Mouse (Mus musculus) neutrophil, adult 5-6 weeks (primary cell): ENCODE results near the gene Bmp7. TPM values are rescaled to one million over a fixed set of nuclear protein-coding genes. Genes with fewer than 3 reads are reported as not detected.

ENCODE experiments used
- ATAC-seq: fragments of 151-379, 151-347 bp; 2 replicates; pipeline ENCODE4 v1.8.0; 2017; ENCODE audit warnings: mild to moderate bottlenecking, moderate TSS enrichment; ENCODE audit not compliant: insufficient number of reproducible peaks, poor library complexity, low FRiP score, severe bottlenecking; ENCODE audit errors: extremely low read depth
- total RNA-seq: library from RNA; stranded (forward); fragments of 200-1000 nt; gene quantifications from 2 replicates; pipeline ENCODE4 v1.2.3, GENCODE M21; 2017

Gene Bmp7
- total RNA-seq, 1 experiment from 2014 or later, result not detected

- no peak for ATAC-seq
Measured at GRCm38 (mm10) chr2:172862850-172863468, 77.2 kb downstream of the Bmp7 start.

- no peak for ATAC-seq
Measured at GRCm38 (mm10) chr2:172862424-172862823, 77.7 kb downstream of the Bmp7 start.

- ATAC-seq, result no peak
Measured at GRCm38 (mm10) chr2:172861590-172861989, 78.5 kb downstream of the Bmp7 start.

GRCm38 (mm10) chr2:172860593-172860992 is 79.5 kb downstream of the Bmp7 start:
- ATAC-seq, result no peak

GRCm38 (mm10) chr2:172860104-172860503 is 80.0 kb downstream of the Bmp7 start:
- no peak for ATAC-seq

- no peak for ATAC-seq
Measured at GRCm38 (mm10) chr2:172857048-172857447, 83.1 kb downstream of the Bmp7 start.

GRCm38 (mm10) chr2:172856549-172856948 is 83.6 kb downstream of the Bmp7 start:
- no peak for ATAC-seq

- no peak for ATAC-seq
Measured at GRCm38 (mm10) chr2:172854136-172854535, 86.0 kb downstream of the Bmp7 start.

- ATAC-seq, result no peak
Measured at GRCm38 (mm10) chr2:172851773-172852172, 88.3 kb downstream of the Bmp7 start.

GRCm38 (mm10) chr2:172848193-172848592 is 91.9 kb downstream of the Bmp7 start:
- ATAC-seq, result no peak

- ATAC-seq, result no peak
Measured at GRCm38 (mm10) chr2:172846311-172846575, 93.9 kb downstream of the Bmp7 start.

GRCm38 (mm10) chr2:172845536-172846310 is 94.4 kb downstream of the Bmp7 start:
- ATAC-seq, result no peak

- ATAC-seq, result no peak
Measured at GRCm38 (mm10) chr2:172843903-172844302, 96.2 kb downstream of the Bmp7 start.

GRCm38 (mm10) chr2:172842306-172842705 is 97.8 kb downstream of the Bmp7 start:
- ATAC-seq, result no peak

GRCm38 (mm10) chr2:172840905-172841750 is 99.0 kb downstream of the Bmp7 start:
- ATAC-seq, result no peak

GRCm38 (mm10) chr2:172839317-172839980 is 100.7 kb downstream of the Bmp7 start:
- no peak for ATAC-seq

GRCm38 (mm10) chr2:172836516-172836915 is 103.6 kb downstream of the Bmp7 start:
- ATAC-seq, result no peak

- ATAC-seq, result no peak
Measured at GRCm38 (mm10) chr2:172833196-172833595, 106.9 kb downstream of the Bmp7 start.

- 0 out of 2 replicates have a peak, but pooled peaks have one; percentile 27 for ATAC-seq
Measured at GRCm38 (mm10) chr2:172831762-172832161, 108.4 kb downstream of the Bmp7 start.
